Mouse (Mus musculus) thymus, adult 2 months (tissue): ENCODE results near the gene Crebrf.

Experiments used
- CTCF ChIP-seq: fragments of 200-500 bp; IDR thresholded peaks from 2 replicates; pipeline ENCODE4 v1.5.1; 2012; ENCODE audit warnings: mild to moderate bottlenecking, control low read depth, low read length, moderate library complexity, borderline replicate concordance; ENCODE audit not compliant: control insufficient read depth, poor library complexity, insufficient read depth; ENCODE audit errors: extremely low read depth
- POLR2A ChIP-seq: fragments of 200-500 bp; IDR thresholded peaks from 2 replicates; pipeline ENCODE4 v1.6.1; 2012; ENCODE audit warnings: mild to moderate bottlenecking, low read length, control low read depth, moderate library complexity; ENCODE audit not compliant: control insufficient read depth, poor library complexity, insufficient read depth; ENCODE audit errors: extremely low read depth

DNA sequence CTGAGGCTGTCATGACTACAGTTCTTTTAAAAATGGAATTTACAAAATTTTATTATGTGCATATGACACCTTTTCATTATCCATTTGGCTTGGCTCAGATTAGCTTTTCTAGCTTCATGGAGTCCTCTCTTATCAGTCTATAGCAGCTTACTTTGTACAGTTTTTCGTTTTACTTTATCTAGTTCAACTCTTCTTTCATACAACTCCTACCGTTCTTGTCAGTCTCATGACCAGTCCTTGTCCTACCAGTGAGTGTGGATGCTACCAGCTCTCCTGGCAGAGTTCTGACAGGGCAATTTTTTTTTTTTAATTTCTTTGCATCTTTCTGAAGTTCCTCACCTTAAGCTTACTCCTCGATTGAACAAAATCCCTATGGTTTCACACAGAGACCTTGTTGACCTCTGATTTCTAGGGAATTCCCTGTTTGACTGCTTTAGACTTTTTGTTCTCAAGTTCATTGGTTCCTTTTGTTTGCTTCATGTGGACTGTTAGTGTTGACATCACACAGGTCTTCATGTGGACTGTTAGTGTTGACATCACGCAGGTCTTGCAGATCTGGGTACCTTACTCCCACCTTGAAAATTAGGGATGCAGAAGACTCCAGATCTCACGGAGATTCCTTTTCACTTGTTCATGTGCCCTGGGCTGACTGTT is 51.8 kb downstream of the Crebrf start:
- no peak for TF ChIP-seq POLR2A
- no peak for TF ChIP-seq CTCF
